Mouse (Mus musculus) heart, postnatal 0 days (tissue): ENCODE data around the gene Kit. TPM values are rescaled to one million over a fixed set of nuclear protein-coding genes. Genes with fewer than 3 reads are reported as not detected.

ENCODE experiments used
- ATAC-seq: fragments of 200-750 bp; cut with Nextera tagmentation; 2 replicates; pipeline ENCODE4 v1.8.0; 2017; ENCODE audit warnings: low read depth, moderate number of reproducible peaks, moderate library complexity; ENCODE audit not compliant: insufficient read depth
- DNase-seq: peaks from one replicate; pipeline ENCODE4 v3.0.0-alpha.2; 2016; ENCODE audit warnings: low spot score
- H3K27ac ChIP-seq: fragments of 300-500 bp; sonication (generic); 2 replicates; pipeline ENCODE4 v1.5.1; 2014; ENCODE audit warnings: low read depth, mild to moderate bottlenecking
- H3K27me3 ChIP-seq: fragments of 300-500 bp; sonication (generic); 2 replicates; pipeline ENCODE4 v1.6.1; 2014; ENCODE audit warnings: low read length, mixed read lengths; ENCODE audit not compliant: control insufficient read depth, insufficient read depth
- H3K36me3 ChIP-seq: fragments of 300-500 bp; sonication (generic); replicated peaks from 2 replicates; pipeline ENCODE4 v1.6.1; 2014; ENCODE audit warnings: low read length, mixed read lengths; ENCODE audit not compliant: control insufficient read depth, insufficient read depth
- H3K4me1 ChIP-seq: fragments of 300-500 bp; sonication (generic); 2 replicates; pipeline ENCODE4 v1.6.1; 2014; ENCODE audit warnings: antibody characterized with exemption; ENCODE audit not compliant: control insufficient read depth, insufficient read depth
- H3K4me2 ChIP-seq: fragments of 300-500 bp; sonication (generic); 2 replicates; pipeline ENCODE4 v1.6.1; 2014; ENCODE audit warnings: low read depth, mild to moderate bottlenecking, low read length, moderate library complexity
- H3K4me3 ChIP-seq: fragments of 300-500 bp; sonication (generic); 2 replicates; pipeline ENCODE4 v1.5.1; 2014; ENCODE audit warnings: low read depth, low read length
- H3K9ac ChIP-seq: fragments of 300-500 bp; sonication (generic); replicated peaks from 2 replicates; pipeline ENCODE4 v1.6.1; 2014; ENCODE audit warnings: low read depth, low read length, mixed read lengths
- H3K9me3 ChIP-seq: fragments of 300-500 bp; sonication (generic); replicated peaks from 2 replicates; pipeline ENCODE4 v1.6.1; 2016; ENCODE audit warnings: low read length; ENCODE audit not compliant: control insufficient read depth
- CTCF ChIP-seq: IDR thresholded peaks from 2 replicates; pipeline ENCODE4 v1.5.1; 2016; ENCODE audit warnings: antibody characterized with exemption, control low read depth, low read depth
- EP300 ChIP-seq: IDR thresholded peaks from 2 replicates; pipeline ENCODE4 v1.6.1; 2016; ENCODE audit warnings: antibody characterized with exemption, low read depth
- WGBS: fragments of 180-500 bp; shearing (Covaris S2); extraction: QIAGEN DNeasy Blood & Tissue Kit; methylation state at CpG from one replicate; pipeline ENCODE4 v1.1.7; 2014; 5-methylcytosine and 5-hydroxymethylcytosine counted together
- polyA plus RNA-seq: library from polyadenylated mRNA; unstranded; fragments of >200 nt; fragmentation: Nextera tagmentation; extraction: Ambion mirVana; gene quantifications from 2 replicates; pipeline ENCODE4 v1.2.1, GENCODE M21; 2015
- total RNA-seq: library from RNA; depleted of rRNA; stranded (reverse); fragments of >200 nt; gene quantifications from 2 replicates; pipeline ENCODE4 v1.2.3, GENCODE M21; 2014; ENCODE audit warnings: low replicate concordance

Gene Kit
- total and polyA plus RNA-seq, 2 experiments from 2014 or later, result 4.9 to 14.9 TPM

- Histone ChIP-seq H3K27ac (no peak overlapping the region), H3K9ac (no peak overlapping the region), H3K9me3 (no peaks in the 10 kb centered on the region), H3K4me2 (no peak overlapping the region), H3K4me3 (no peak overlapping the region), H3K36me3 (no peaks in the 10 kb centered on the region), H3K4me1 (peaks cover 10% of the 10 kb centered on the region), H3K27me3 (no peaks in the 10 kb centered on the region)
- WGBS, result 72% methylated on average over 11 of the region's 11 CpGs
- ATAC-seq, result no peak
- TF ChIP-seq CTCF (no peak), EP300 (no peak)
- DNase-seq, result peak; percentile 24
These were observed 65.9 kb downstream of the Kit start for GRCm38 (mm10) chr5:75640637-75641036.

- Histone ChIP-seq H3K4me1 (no peaks in the 10 kb centered on the region), H3K4me3 (no peak overlapping the region), H3K27me3 (no peaks in the 10 kb centered on the region), H3K27ac (no peak overlapping the region), H3K36me3 (no peaks in the 10 kb centered on the region), H3K9ac (no peak overlapping the region), H3K4me2 (no peak overlapping the region), H3K9me3 (no peaks in the 10 kb centered on the region)
- WGBS, result 80% methylated on average over 5 of the region's 5 CpGs
- no peak for ATAC-seq
- TF ChIP-seq EP300 (no peak), CTCF (no peak)
- no peak for DNase-seq
These were observed 72.3 kb downstream of the Kit start for GRCm38 (mm10) chr5:75647046-75647445.

GRCm38 (mm10) chr5:75650566-75650965 is 75.8 kb downstream of the Kit start:
- Histone ChIP-seq H3K9me3 (no peaks in the 10 kb centered on the region), H3K4me3 (no peak overlapping the region), H3K4me1 (no peaks in the 10 kb centered on the region), H3K36me3 (peaks cover 4% of the 10 kb centered on the region; the same call in 1 of the 2 replicates), H3K4me2 (no peak overlapping the region), H3K27ac (no peak overlapping the region), H3K27me3 (no peaks in the 10 kb centered on the region), H3K9ac (no peak overlapping the region)
- no peak for TF ChIP-seq EP300
- TF ChIP-seq CTCF, result no peak
- DNase-seq, result no peak
- ATAC-seq, result no peak
- 62% methylated on average over 8 of the region's 8 CpGs for WGBS

- DNase-seq, result no peak
- no peak overlapping the region for H3K4me3 ChIP-seq
- H3K9ac ChIP-seq, result no peak overlapping the region
- H3K27ac ChIP-seq, result no peak overlapping the region
- TF ChIP-seq EP300 (no peak), CTCF (no peak)
- no peaks in the 10 kb centered on the region for H3K27me3 ChIP-seq
- no peaks in the 10 kb centered on the region for H3K9me3 ChIP-seq
- ATAC-seq, result no peak
- H3K36me3 ChIP-seq, result peaks cover 4% of the 10 kb centered on the region; the same call in 1 of the 2 replicates
- H3K4me1 ChIP-seq, result no peaks in the 10 kb centered on the region
- WGBS, result 74% methylated on average over 8 of the region's 8 CpGs
- no peak overlapping the region for H3K4me2 ChIP-seq
These were observed 78.7 kb downstream of the Kit start for GRCm38 (mm10) chr5:75653431-75653830.

- TF ChIP-seq CTCF (no peak), EP300 (no peak)
- Histone ChIP-seq H3K4me1 (no peaks in the 10 kb centered on the region), H3K4me2 (no peak overlapping the region), H3K4me3 (no peak overlapping the region), H3K9ac (no peak overlapping the region), H3K27ac (no peak overlapping the region), H3K9me3 (no peaks in the 10 kb centered on the region), H3K27me3 (no peaks in the 10 kb centered on the region), H3K36me3 (peaks cover 4% of the 10 kb centered on the region; the same call in 1 of the 2 replicates)
- ATAC-seq (no peak), DNase-seq (no peak)
- 87% methylated on average over 6 of the region's 6 CpGs for WGBS
These were observed 83.9 kb downstream of the Kit start for GRCm38 (mm10) chr5:75658575-75658974.

GRCm38 (mm10) chr5:75660342-75660741 is 85.6 kb downstream of the Kit start:
- H3K4me3 ChIP-seq, result no peak overlapping the region
- ATAC-seq (no peak), DNase-seq (no peak)
- no peak overlapping the region for H3K9ac ChIP-seq
- H3K4me2 ChIP-seq, result no peak overlapping the region
- H3K9me3 ChIP-seq, result no peaks in the 10 kb centered on the region
- TF ChIP-seq CTCF (no peak), EP300 (no peak)
- no peaks in the 10 kb centered on the region for H3K27me3 ChIP-seq
- no peaks in the 10 kb centered on the region for H3K36me3 ChIP-seq
- H3K27ac ChIP-seq, result no peak overlapping the region
- 97% methylated on average over 27 of the region's 27 CpGs for WGBS
- no peaks in the 10 kb centered on the region for H3K4me1 ChIP-seq
